Comparison of ENCODE assay signal across 8 mouse cellular contexts in genomic region chr1:40085403-40086182, GRCm38 (mm10). TPM values are rescaled to one million over a fixed set of nuclear protein-coding genes. Genes with fewer than 3 reads are reported as not detected.
A peak's percentile ranks its signal among the peaks of the same experiment; 100 is the strongest.
DNase-seq lines count a peak whose midpoint lies in the region; ATAC-seq and TF ChIP-seq lines count a peak whose summit lies in the region.

No protein-coding gene starts in this region.

- no peak for TF ChIP-seq EP300 in CH12.LX (IDR thresholded peaks at IDR 0.05; ENCODE audit: low read length)
- peak; percentile 33; the same call in 1 of the 2 replicates for TF ChIP-seq EP300 in liver, embryonic 14.5 days (IDR thresholded peaks at IDR 0.05; ENCODE audit: low read depth)
- no peak for TF ChIP-seq EP300 in stomach, postnatal 0 days (optimal IDR thresholded peaks at IDR 0.05)

- H3K4me1 ChIP-seq in CH12.LX (ENCODE audit: control insufficient read depth in 1 of 2, insufficient read depth in 2 of 2): peaks cover 0 to 49% of the 10 kb centered on the region in 2 experiments; a peak in 3 of 4 replicates
- peaks cover 5% of the 10 kb centered on the region; the same call in 1 of the 2 replicates for H3K4me1 ChIP-seq in forebrain, embryonic 14.5 days (ENCODE audit: control insufficient read depth, insufficient read depth, low read length)
- peaks cover 0 to 12% of the 10 kb centered on the region in 2 experiments; a peak in 3 of 4 replicates for H3K4me1 ChIP-seq in liver, embryonic 14.5 days (replicated peaks; ENCODE audit: control insufficient read depth in 2 of 2, insufficient read depth in 2 of 2, low read length in 1 of 2)
- H3K4me1 ChIP-seq in stomach, postnatal 0 days (replicated peaks; ENCODE audit: control insufficient read depth, insufficient read depth): no peaks in the 10 kb centered on the region

- no peak for TF ChIP-seq RAD21 in CH12.LX (IDR thresholded peaks at IDR 0.05; ENCODE audit: low read depth, low read length)

- intact Hi-C loops in heart, postnatal 14 days (cut with DNase I): no loop called here

- in situ Hi-C loops in CH12.LX (cut with MboI; ENCODE audit: low pct_ligation_motif_present, low pct_unique_long_range_greater_than_20kb, low sequenced_read_pairs): no loop called here

- H3K9me3 ChIP-seq in CH12.LX (replicated peaks; ENCODE audit: low read length): no peaks in the 10 kb centered on the region
- H3K9me3 ChIP-seq in forebrain, embryonic 14.5 days (replicated peaks; ENCODE audit: control insufficient read depth, low read length): no peaks in the 10 kb centered on the region
- H3K9me3 ChIP-seq in liver, embryonic 14.5 days (ENCODE audit: control insufficient read depth, low read length): no peaks in the 10 kb centered on the region
- H3K9me3 ChIP-seq in stomach, postnatal 0 days (ENCODE audit: control insufficient read depth, low read length): no peaks in the 10 kb centered on the region

- no peaks in the 10 kb centered on the region for H3K79me2 ChIP-seq in CH12.LX (replicated peaks; ENCODE audit: control insufficient read depth, extremely low read depth, insufficient read depth, poor library complexity, severe bottlenecking)

- no peak overlapping the region for H3K4me3 ChIP-seq in CH12.LX (replicated peaks in 1 of 3; ENCODE audit: low read depth in 2 of 3, low read length in 2 of 3, poor library complexity in 1 of 3)
- peak overlapping the region; percentile 39 for H3K4me3 ChIP-seq in forebrain, embryonic 14.5 days (ENCODE audit: low read depth, low read length)
- H3K4me3 ChIP-seq in liver, embryonic 14.5 days (ENCODE audit: insufficient read depth in 1 of 2, low read depth in 2 of 2, low read length in 2 of 2): peak overlapping the region; percentile 33 to 65
- H3K4me3 ChIP-seq in stomach, postnatal 0 days (ENCODE audit: low read depth, low read length): peak overlapping the region; percentile 34

- H3K36me3 ChIP-seq in CH12.LX (replicated peaks in 1 of 2; ENCODE audit: control insufficient read depth in 1 of 2, insufficient read depth in 1 of 2, low read length in 1 of 2): no peaks in the 10 kb centered on the region
- no peaks in the 10 kb centered on the region for H3K36me3 ChIP-seq in forebrain, embryonic 14.5 days (ENCODE audit: control insufficient read depth, insufficient read depth, low read length)
- no peaks in the 10 kb centered on the region for H3K36me3 ChIP-seq in liver, embryonic 14.5 days (replicated peaks; ENCODE audit: control insufficient read depth, insufficient read depth, low read depth)
- no peaks in the 10 kb centered on the region for H3K36me3 ChIP-seq in stomach, postnatal 0 days (ENCODE audit: control insufficient read depth, insufficient read depth, low read length)

- no peak overlapping the region for H3K27ac ChIP-seq in CH12.LX (ENCODE audit: insufficient read depth, low read depth)
- no peak overlapping the region for H3K27ac ChIP-seq in forebrain, embryonic 14.5 days (ENCODE audit: low read depth, low read length)
- no peak overlapping the region for H3K27ac ChIP-seq in liver, embryonic 14.5 days
- H3K27ac ChIP-seq in stomach, postnatal 0 days (replicated peaks): no peak overlapping the region

- H3K27me3 ChIP-seq in CH12.LX (replicated peaks): no peaks in the 10 kb centered on the region
- H3K27me3 ChIP-seq in forebrain, embryonic 14.5 days (replicated peaks; ENCODE audit: control insufficient read depth, insufficient read depth, low read length): no peaks in the 10 kb centered on the region
- H3K27me3 ChIP-seq in liver, embryonic 14.5 days (ENCODE audit: control insufficient read depth, insufficient read depth, low read length): no peaks in the 10 kb centered on the region
- no peaks in the 10 kb centered on the region for H3K27me3 ChIP-seq in stomach, postnatal 0 days (ENCODE audit: control insufficient read depth, insufficient read depth, low read length)

- no peak for DNase-seq in CH12.LX (ENCODE audit: extremely low read depth)
- peak; percentile 92 for DNase-seq in forebrain, embryonic 14.5 days (ENCODE audit: low spot score)
- DNase-seq in heart, postnatal 14 days: peak; percentile 43 to 62
- DNase-seq in kidney, postnatal 4 days: peak; percentile 67 to 83
- peak; percentile 48 to 59 (median 57) for DNase-seq in liver, embryonic 14.5 days (ENCODE audit: low read depth in 3 of 3, low spot score in 3 of 3)
- DNase-seq in neural tube, embryonic 10.5 days (ENCODE audit: extremely low spot score, low spot score): peak; percentile 81
- peak; percentile 71 for DNase-seq in stomach, postnatal 0 days (ENCODE audit: low spot score)

- WGBS in forebrain, embryonic 14.5 days: 3% methylated on average over 25 of the region's 25 CpGs
- WGBS in liver, embryonic 14.5 days (ENCODE audit: insufficient replicate concordance): 2% methylated on average over 25 of the region's 25 CpGs
- WGBS in stomach, postnatal 0 days: 2% methylated on average over 25 of the region's 25 CpGs

- dilution Hi-C loops in CH12.LX (cut with MboI; ENCODE audit: extremely low pct_ligation_motif_present, extremely low pct_unique_long_range_greater_than_20kb, low sequenced_read_pairs): no loop called here

- H3K9ac ChIP-seq in CH12.LX (ENCODE audit: insufficient read depth, low read depth): no peak overlapping the region
- peak overlapping the region; percentile 41 for H3K9ac ChIP-seq in forebrain, embryonic 14.5 days (ENCODE audit: low read length)
- no peak overlapping the region for H3K9ac ChIP-seq in liver, embryonic 14.5 days (replicated peaks)
- H3K9ac ChIP-seq in stomach, postnatal 0 days (ENCODE audit: low read length): peak overlapping the region; percentile 49

- no peak overlapping the region for H3K4me2 ChIP-seq in CH12.LX (ENCODE audit: insufficient read depth, low read depth, poor library complexity, severe bottlenecking)
- peak overlapping the region; percentile 49 for H3K4me2 ChIP-seq in forebrain, embryonic 14.5 days (ENCODE audit: low read length)
- H3K4me2 ChIP-seq in liver, embryonic 14.5 days (ENCODE audit: low read depth): peak overlapping the region; percentile 58
- peak overlapping the region; percentile 56 for H3K4me2 ChIP-seq in stomach, postnatal 0 days (replicated peaks; ENCODE audit: low read depth)

- no peak for TF ChIP-seq CTCF in CH12.LX (conservative IDR thresholded peaks at IDR 0.05 in 1 of 2, IDR thresholded peaks at IDR 0.05 in 1 of 2; ENCODE audit: low read depth in 2 of 2, low read length in 2 of 2)
- 0 out of 2 replicates have a peak, but pooled peaks have one; percentile 14 for TF ChIP-seq CTCF in liver, embryonic 14.5 days (IDR thresholded peaks at IDR 0.05; ENCODE audit: low read depth)
- peak; percentile 29; the same call in 1 of the 2 replicates for TF ChIP-seq CTCF in stomach, postnatal 0 days (IDR thresholded peaks at IDR 0.05; ENCODE audit: low read depth)

- ATAC-seq in cerebellum, adult (ENCODE audit: insufficient number of reproducible peaks, low FRiP score, low TSS enrichment): peak; percentile 73
- peak; percentile 86 for ATAC-seq in forebrain, embryonic 14.5 days
- ATAC-seq in liver, embryonic 14.5 days (ENCODE audit: insufficient read depth): peak; percentile 79
- ATAC-seq in stomach, postnatal 0 days (ENCODE audit: low FRiP score, low TSS enrichment): peak; percentile 68

- TF ChIP-seq POLR2A in CH12.LX (IDR thresholded peaks at IDR 0.05; ENCODE audit: low read depth, low read length): no peak

TF ChIP-seq in CH12.LX, 34 proteins besides CTCF, POLR2A, EP300 and RAD21:
- TF ChIP-seq USF2 (conservative IDR thresholded peaks at IDR 0.05; ENCODE audit: low read depth, low read length) (peak; percentile 25; the same call in 1 of the 2 replicates), CHD1 (IDR thresholded peaks at IDR 0.05; ENCODE audit: low read depth, low read length) (no peak), USF1 (IDR thresholded peaks at IDR 0.05; ENCODE audit: low read depth, low read length) (peak; percentile 36), TBP (conservative IDR thresholded peaks at IDR 0.05; ENCODE audit: low read depth, low read length) (no peak)

RNA-seq across cellular contexts. Expression of gene Il1r2, which starts 11.7 kb away (rescaled TPM):
- total RNA-seq in CH12.LX (2012; rRNA removed) (0.13 and 0.17 TPM in 2 replicates), CH12.LX (2014; rRNA removed) (2.2 and 2.8 TPM in 2 replicates)
- 1.0 and 1.1 TPM in 2 replicates for polyA plus RNA-seq in CH12.LX (2012; ENCODE audit: insufficient read length, low read depth)
- polyA plus RNA-seq in forebrain, embryonic 14.5 days (2014; fragmentation: Nextera tagmentation; extraction: Ambion mirVana): 0.38 and 0.83 TPM in 2 replicates
- total RNA-seq in heart, postnatal 14 days (2021): under 1 TPM; 0.39 to 0.45 TPM
- 0.14 and 0.19 TPM in 2 replicates for polyA plus RNA-seq in liver, embryonic 14.5 days (2012; rRNA removed)
- polyA plus RNA-seq in liver, embryonic 14.5 days (2014; fragmentation: Nextera tagmentation; extraction: Ambion mirVana): 0.86 and 1.2 TPM in 2 replicates
- polyA plus RNA-seq in stomach, postnatal 0 days (2015; fragmentation: Nextera tagmentation; extraction: Ambion mirVana): 18.7 and 25.9 TPM in 2 replicates

Comparison
In these comparisons a context has a peak if more than half of its experiments do, and no peak if none do; other contexts are left out.
1. H3K4me3 ChIP-seq: peak in forebrain, embryonic 14.5 days (single experiment), liver, embryonic 14.5 days (2 of 2) and stomach, postnatal 0 days (single experiment); none in CH12.LX (0 of 3).
2. H3K9ac ChIP-seq: peak in forebrain, embryonic 14.5 days (single experiment) and stomach, postnatal 0 days (single experiment); none in CH12.LX (single experiment) and liver, embryonic 14.5 days (single experiment).
3. CTCF ChIP-seq: peak in liver, embryonic 14.5 days (single experiment) and stomach, postnatal 0 days (single experiment); none in CH12.LX (0 of 2).
4. Peak in every context shown above with its lines, with median percentiles within 50 percentile points of each other: ATAC-seq.